Mouse (Mus musculus): ENCODE data around the gene Sfi1.

The Sfi1 gene

DNA sequence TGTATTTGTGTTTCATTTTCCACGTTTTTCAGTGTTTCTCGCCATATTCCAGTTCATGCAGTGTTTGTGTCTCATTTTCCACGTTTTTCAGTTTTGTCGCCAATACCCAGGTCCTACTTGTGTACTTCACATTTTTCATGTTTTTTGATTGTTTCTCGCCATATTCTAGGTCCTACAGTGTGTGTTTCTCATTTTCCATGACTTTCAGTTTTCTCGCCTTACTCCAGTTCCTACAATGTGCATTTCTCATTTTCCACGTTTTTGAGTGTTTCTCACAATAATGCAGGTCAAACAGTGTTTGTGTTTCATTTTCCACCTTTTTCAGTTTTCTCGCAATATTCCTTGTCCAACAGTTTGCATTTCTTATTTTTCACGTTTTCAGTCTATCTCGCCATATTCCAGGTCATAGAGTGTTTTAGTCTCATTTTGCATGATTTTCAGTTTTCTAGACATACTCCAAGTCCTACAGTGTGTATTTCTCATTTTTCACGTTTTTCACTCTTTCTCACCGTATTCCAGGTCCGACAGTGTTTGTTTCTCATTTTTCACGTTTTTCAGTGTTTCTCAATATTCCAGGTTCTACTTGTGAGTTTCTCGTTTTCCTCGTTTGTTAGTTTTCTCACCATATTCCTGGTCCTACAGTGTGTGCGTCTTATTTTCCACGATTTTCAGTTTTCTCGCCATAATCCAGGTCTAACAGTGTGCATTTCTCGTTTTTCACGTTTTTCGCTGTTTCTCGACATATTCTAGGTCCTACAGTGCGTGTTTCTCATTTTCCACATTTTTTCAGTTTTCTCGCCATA lies 92.0 kb downstream of the Sfi1 start:
- peak; percentile 65 for DNase-seq

- peak; percentile 70 for DNase-seq
Measured at GRCm38 (mm10) chr11:3100066-3100645, 93.1 kb downstream of the Sfi1 start.
